Mouse (Mus musculus) spleen, postnatal 4 days (tissue): ENCODE data around the gene Gm5127.

ENCODE experiments used
- DNase-seq, 2 experiments: peaks; one replicate each; pipeline ENCODE4 v3.0.0; 2022; ENCODE audit warnings: low spot score in 2 of 2

Gene Gm5127

DNA sequence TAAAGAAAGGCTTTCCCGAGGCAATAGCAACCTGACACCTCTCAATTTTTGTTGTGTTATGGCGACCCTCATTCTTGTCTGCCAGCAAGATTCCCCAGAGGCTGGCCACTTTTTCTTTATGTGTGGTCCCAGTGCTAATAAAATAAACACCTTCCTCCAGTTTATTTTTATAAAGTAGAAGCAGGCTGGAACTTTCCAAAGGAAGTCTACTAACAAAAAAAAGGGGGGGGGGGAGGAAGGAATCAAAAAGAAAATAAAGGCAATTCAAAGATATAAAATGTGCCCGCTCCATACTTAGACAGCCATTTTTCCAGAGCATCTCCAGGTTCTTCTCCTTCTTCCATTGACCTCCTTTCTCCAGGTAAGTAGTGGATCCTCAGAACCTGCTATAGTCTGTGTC, at the start of gene Gm5127:
Gm5127 (plus strand) TSS at position 301 of the 400 bp plus-strand sequence.
- DNase-seq: no peak

DNA sequence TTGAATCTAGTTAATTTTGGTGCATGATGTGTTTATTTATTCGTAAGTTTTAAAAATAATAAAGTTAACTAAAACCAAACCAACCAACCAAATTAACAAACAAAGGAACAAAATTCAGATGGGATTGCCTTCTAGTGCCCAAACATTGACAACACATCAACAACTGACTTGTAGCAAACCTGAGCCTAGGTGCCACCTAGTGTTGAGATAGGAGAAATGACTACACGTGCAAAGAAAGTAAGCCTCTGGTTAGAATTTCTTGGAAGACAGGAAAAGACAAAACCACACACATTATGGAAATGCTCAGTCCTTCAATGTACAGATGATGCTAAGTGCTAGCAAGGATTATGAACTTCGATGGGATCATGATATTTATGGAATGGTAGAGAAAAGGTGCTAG, 46.6 kb upstream of the Gm5127 start:
- DNase-seq: no peak

DNA sequence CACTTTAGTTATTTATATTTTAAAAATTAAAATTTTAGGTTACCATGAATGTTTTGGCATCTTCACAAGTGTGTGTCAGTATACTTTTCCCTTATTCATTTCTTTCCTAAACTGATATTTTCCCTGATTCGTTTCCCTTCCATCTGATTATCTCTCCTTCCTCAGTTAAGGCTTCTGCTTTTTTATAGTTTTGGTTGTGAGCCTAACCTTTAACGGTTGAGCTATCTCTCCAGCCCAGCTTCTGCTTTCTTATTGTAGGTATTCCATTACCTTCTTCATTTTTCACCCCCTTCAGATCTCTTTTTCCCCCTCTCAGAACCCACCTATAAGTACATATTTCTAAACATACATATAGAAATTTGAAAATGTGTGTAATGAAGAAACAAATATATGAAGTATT, 27.5 kb upstream of the Gm5127 start:
- DNase-seq: no peak

DNA sequence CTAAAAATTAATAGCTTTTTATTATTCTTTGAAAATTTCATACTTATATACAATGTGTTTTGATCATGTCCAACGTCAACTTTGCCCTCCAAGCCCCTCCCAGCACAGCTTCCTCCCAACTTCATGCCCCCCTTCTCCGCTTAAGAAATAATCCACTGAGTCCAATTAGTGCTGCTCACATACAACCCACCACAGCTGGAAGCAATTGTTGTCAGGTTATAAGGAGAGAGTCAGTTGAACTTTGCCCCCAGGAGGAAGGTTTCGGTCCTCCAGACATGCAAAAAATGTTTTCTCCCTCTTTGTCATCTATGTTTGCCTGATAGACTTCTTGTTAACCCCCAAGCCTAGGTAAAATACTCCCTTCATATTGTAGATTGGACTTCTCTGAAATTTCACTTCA, 4.0 kb upstream of the Gm5127 start:
- no peak for DNase-seq

DNA sequence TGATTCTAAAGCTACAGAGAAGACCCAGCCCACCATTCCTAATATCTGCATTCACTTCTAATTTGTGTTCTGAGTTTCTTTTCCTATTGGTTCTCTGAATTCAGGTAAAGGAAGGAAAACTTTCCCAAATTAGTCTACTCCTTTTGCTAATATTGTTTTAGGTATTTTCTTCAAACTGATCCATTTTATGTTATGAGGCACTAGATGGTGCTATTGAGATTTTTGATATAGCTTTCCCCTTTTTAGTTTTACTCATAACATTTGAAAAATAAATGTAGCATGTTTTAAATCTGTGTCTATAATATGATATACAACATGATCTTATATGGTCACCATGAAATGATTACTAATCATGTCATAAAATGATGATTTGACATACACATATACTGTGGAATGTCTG, 2.6 kb upstream of the Gm5127 start:
- no peak for DNase-seq

DNA sequence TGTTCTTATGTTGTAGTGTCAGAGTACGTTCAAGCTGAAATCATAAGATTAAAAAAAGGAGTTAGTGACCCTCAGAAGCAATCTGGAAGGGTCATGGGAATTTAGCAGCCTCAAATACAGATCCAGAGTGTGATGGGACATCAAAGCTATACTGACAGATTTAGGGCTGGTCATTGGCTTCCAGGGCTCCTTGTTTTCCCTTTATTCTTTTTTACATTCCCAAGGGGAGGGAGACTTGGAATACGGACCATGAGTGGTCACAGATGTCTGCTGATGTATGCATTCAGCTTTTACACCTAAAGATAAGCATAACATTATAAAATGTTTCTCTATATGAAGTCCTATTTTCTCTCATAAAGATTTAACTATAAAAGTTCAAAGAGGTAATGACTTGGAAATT, 789 bp upstream of the Gm5127 start:
- DNase-seq: no peak

DNA sequence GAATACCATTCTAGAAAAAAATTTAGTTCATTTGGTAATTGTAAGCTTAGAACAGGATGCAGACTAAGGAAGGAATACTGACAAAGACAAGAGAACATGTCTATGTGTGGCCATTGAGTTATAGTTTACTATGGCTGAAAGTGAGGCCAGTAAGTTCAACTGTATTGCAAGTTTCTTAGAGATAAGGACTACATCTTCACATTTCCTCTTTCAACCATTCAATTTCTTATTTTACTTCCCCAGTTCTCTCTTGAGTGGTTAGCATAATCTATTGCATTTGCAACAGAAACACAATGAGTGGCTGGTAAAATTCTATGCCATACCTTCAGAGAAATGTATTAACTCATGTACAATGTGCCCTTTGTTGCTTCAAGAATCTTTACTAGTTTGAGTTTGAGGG, 10.9 kb downstream of the Gm5127 start:
- no peak for DNase-seq

DNA sequence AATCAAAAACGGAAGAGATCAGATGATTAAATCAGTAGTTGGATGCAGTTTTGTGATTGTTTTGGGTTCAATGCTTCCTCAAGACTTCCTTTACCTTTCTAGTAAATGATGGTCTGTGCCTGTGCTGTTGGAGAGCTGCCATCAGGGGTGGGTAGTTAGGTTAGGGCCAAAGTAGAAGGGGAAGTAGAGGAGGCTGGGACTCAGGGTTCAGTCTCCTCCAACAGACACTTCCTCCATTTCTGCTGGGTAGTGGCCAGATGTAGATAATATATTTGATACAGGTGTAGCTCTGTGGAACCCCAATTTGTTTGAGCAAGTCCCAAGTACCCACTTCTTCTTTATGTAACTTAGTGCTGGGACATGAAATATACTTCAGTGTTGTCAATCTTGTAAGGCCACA, 12.9 kb downstream of the Gm5127 start:
- DNase-seq: no peak

DNA sequence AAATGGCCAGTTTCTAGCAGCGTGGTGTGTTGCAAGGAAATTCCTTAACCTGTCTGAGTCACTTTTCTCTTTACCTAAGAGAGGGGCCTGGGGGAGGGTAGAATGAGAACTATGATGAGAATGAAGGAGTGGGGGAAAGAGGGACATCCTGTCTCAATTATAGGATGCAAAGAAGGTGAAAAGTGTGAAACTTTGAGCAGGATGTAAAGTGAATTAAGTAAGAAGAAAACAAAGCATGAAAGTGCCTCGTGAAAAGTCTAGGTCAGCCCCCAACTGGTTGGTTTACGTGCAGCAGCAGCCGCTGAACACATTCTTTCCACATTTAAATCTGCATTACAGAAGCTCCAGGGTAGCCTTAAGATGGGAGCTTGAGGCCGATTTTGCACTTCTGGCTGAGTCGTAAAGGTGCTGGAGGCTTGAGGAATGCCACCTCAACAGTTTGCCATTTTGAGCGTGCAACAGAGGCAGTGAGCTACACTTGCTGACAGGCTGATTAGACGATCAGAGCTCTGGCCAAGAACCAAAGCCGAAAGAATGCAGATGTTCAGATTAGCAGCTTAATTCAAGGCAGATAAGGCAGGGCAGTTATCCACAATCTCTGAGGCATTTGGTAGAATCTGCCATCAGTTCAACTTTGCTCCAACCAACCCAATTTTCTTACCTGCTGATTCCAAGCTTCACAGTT, 19.7 kb downstream of the Gm5127 start:
- no peak for DNase-seq

DNA sequence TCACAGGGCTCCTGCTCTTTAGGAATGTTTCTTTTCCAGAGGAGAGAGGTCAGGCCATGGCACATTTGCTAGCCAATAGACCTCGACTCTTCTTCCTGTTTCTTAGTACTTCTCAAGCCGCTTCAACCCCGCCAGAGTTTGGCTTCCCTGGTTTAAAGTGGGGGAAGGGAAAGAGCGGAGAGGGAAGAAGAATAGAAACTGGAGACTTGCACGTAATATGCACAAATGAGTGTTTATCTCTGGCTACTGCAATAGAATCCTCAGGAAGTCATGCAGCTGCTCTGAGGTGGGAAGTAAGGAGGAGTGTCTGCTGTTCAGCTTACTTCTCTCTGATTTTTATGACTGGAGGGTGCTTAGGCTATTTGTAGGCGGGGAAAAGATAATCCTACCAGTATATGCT, 20.4 kb downstream of the Gm5127 start, which contains the start of gene Cysltr1:
Cysltr1 (minus strand) TSS at position 294 of the 400 bp plus-strand sequence.
- DNase-seq: no peak

DNA sequence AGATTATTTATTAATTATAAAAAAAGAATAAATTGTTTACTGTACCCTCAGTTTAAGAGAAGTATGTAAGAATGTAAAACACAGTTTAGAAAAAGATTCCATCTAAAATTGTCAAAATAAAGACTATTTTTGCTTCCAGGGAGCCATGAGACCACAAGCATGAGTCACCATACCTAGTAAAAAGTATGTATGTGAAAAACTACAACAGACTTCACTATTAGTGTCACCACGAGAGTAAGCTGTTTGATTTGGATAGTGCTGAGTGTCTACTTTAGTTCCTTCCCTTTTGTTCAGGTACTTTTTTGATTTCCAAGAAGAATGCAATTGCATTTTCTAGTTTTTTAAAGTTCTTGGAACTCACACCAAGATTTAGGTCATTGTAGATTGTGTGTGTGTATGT, 39.5 kb downstream of the Gm5127 start:
- DNase-seq: no peak

DNA sequence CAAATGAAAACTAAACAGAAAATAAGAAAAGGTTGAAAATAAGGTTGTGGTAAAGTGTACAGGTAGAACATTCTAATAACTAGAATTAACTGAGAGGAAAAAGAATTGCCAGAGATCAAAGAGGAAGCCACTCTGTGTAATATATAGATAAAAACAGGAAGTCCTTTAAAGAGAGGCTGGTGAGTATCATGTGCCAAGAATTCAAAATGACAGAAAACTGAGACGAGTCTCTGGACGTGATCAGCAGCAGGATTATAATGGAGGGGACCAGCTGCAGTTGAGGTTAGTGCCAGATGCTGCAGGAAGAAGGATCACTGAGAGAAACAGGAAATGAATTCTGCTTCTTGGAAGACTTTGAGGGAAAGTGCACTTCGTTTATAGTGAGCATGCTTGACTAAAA, 40.7 kb downstream of the Gm5127 start:
- no peak for DNase-seq

DNA sequence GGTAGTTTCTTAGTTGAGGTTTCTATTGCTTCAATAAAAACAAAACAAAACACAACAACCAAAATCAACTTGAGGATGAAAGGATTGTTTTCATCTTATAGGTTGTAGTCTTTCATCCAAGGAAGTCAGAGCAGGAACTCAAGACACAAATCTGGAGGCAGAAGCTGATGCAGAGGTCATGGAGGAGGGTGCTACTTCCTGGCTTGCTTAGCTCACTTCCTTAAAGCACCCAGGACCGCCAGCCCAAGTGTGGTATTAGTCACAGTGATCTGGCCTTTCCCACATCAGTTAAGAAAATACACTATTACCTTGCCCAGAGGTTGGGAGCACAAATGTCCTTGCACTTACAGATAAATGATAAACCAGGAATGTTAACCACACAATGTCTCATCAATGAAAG, 45.5 kb downstream of the Gm5127 start:
- DNase-seq: no peak

DNA sequence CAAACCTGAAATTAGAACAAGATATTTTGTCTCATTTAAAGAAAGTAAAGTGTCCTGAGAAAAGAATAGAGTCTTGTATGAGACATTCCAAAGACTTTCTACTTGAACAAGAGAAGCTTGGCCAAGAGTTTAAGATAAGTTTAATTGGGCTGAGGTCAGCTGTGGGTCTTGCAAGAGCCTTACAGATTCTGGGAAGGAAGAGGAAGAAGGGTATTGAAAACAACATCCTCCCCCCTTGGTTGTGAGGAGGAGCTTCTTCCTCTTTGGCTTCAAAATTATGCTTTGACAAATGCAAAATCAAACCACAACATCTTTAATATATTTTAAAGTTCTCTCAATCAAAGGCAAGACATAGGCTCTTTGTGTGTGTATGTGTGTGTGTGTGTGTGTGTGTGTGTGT, 50.6 kb downstream of the Gm5127 start:
- no peak for DNase-seq

DNA sequence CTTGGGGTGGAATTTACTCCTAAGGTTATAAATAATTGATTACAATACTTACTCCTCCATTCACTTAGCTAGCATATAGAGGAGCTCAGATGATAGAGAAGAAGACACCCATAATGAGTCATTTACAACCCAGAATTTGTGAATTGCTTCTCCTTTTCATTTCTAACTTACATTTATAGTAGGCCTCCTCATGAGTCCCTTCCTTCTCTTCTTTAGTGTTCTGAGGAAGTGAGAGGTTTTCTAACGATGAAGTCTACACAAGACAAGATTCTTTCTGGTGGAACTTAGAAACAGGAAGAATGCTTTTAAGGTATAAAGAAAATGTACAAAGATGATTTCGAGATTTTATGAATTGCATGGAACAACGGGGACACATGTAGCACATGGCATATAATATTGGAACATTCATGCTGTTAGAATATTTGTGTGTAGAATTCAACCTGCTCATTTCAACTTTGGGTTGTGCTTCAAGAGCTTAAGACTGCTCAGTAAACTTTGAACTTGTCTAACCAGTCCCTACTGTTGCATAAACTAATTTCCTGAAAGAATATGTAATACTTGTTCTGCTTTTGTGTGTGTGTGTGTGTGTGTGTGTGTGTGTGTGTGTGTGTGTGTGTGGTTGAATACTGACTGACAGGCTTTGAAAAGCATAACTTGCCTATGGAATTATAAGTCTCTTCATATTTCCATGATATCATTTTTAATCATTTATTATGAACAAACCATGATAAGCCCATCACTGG, 52.0 kb downstream of the Gm5127 start:
- DNase-seq: no peak

DNA sequence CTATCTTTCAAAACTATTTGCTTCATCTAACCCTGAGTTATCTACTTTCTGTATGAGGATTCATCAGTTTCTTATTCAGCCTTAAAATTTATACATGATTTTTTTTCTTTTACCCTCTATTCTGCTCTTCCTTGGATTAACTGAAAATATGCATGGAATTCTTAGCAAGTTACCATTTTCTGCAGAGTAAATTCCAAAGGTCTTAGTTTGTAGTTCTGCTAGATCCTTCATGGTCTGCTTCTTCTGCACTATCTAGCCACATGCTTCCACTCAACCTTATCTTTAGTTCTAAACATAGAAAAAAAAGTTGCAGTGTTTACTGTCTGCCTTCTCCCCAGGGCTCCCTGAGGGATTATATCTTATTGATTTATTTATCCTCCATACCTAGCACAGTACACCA, 79.1 kb downstream of the Gm5127 start:
- no peak for DNase-seq

DNA sequence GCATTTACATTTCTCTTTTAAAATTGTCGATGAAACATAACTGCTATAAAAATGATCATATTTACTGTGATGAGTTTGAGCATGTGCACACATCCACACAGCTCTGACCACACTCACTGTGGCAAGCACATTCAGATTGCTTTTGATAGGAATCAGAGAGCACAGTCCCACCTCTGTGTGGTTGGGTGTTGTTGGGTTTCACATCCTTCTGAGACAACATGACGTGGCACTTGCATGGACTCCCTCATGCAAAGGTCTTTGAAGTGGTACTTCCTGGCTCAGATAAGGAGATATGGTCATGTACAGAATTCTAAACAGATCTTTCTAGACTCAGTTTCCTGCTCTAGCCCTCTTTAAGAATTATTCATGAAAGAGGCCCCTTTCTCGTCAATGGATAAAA, 121.6 kb downstream of the Gm5127 start:
- DNase-seq: no peak

DNA sequence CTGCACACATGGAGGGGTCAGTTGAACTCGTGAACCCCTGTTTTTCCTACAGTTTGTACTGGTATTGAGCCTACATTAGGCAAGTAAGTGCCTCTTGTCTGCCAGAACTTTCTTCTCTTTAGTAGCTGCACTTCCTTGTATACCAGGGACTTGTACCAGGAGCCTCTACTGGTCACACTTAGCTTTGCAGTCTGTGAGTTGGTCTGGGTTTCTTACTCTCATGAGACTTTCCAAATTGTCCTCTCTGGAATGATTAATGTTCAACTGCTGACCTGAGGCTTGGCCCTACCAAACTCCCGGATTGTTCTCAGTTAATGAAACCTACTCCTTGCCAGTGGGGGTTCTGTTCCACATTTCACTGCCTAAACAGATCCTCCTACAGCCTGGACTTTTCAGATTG, 134.2 kb downstream of the Gm5127 start:
- DNase-seq: no peak

DNA sequence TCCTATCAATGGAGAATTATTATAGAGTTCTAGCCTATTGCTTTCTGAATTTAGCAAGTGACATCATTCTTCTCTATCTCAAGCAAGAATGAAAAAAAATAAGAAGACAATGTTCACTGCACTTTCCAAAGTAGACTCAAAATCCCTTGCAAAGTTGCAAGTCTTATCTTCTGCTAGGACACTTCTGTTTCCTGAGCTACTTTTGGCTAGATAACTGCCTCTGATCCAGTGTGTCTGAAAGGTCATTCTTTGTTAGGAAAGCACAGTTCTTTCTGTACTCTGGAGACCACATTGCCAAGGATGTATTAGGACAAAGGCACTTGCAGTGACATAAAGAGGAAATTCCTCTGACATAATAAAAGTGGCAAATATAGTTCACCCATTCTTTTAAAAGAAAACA, 159.3 kb downstream of the Gm5127 start:
- DNase-seq: no peak

DNA sequence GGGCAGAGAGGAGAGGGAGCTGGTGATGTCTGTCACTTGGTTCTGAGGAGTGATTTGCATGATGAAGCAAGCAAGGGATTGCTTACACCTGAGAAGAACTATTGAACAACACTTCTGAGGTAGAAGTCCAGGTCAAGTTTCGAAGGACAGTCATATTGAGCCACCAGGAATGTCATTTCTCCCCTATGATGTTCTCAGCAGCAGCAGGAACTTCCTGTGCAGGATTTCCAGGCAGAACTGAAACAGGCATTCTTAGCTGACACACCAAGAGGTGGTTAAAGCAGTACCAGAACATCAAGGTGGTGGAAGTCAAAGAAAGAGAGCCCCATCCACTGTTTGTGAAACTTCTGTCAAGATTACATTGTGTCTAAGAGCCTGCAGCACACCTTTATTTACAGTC, 172.3 kb downstream of the Gm5127 start:
- DNase-seq: no peak
